Mouse (Mus musculus) lung, adult 2 months (tissue): ENCODE data around the gene Uvrag.

Experiments
- CTCF ChIP-seq: fragments of 200-500 bp; IDR thresholded peaks from 2 replicates; pipeline ENCODE4 v1.5.1; 2011; ENCODE audit warnings: mild to moderate bottlenecking, low read length, control low read depth; ENCODE audit not compliant: insufficient read depth
- POLR2A ChIP-seq: fragments of 200-500 bp; IDR thresholded peaks from 2 replicates; pipeline ENCODE4 v1.6.1; 2011; ENCODE audit warnings: low read depth, mild to moderate bottlenecking, control low read depth, low read length, borderline replicate concordance; ENCODE audit errors: extremely low read depth

DNA sequence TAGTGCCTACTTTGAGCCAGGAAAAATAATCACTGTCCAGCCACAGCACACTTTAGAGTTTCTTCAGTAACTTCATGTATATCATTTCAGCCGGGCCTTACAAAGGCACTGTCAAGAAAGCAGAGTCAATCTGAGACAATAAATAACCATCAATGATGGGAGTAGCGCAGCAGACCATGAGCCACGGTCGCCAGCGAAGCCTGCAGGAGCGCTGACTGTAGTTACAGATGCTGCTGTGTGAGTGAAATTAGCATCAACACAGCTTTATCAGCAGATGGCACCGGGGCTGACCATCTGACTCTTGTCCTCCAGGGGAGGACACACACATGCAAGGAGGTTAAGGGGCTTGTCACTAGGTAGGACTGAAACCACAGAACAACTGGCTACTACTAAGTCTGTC is 251.7 kb downstream of the Uvrag start:
- TF ChIP-seq CTCF = no peak
- TF ChIP-seq POLR2A = no peak
